Mouse (Mus musculus) midbrain, postnatal 0 days (tissue): ENCODE data around the gene Dzank1. TPM values are rescaled to one million over a fixed set of nuclear protein-coding genes. Genes with fewer than 3 reads are reported as not detected.

Source experiments
- ATAC-seq: fragments of 200-750 bp; cut with Nextera tagmentation; 2 replicates; pipeline ENCODE4 v1.8.0; 2017; ENCODE audit warnings: moderate number of reproducible peaks, mild to moderate bottlenecking, moderate TSS enrichment, moderate library complexity; ENCODE audit not compliant: low FRiP score
- DNase-seq: peaks from one replicate; pipeline ENCODE4 v3.0.0-alpha.2; 2015; ENCODE audit warnings: low spot score
- H3K27ac ChIP-seq: fragments of 300-500 bp; sonication (generic); 2 replicates; pipeline ENCODE4 v1.5.1; 2014; ENCODE audit warnings: low read depth, mild to moderate bottlenecking, low read length, mixed read lengths
- H3K27me3 ChIP-seq: fragments of 300-500 bp; sonication (generic); 2 replicates; pipeline ENCODE4 v1.6.1; 2014; ENCODE audit warnings: low read length, control low read depth, mixed read lengths; ENCODE audit not compliant: insufficient read depth
- H3K36me3 ChIP-seq: fragments of 300-500 bp; sonication (generic); 2 replicates; pipeline ENCODE4 v1.6.1; 2014; ENCODE audit warnings: low read length, control low read depth, mixed read lengths; ENCODE audit not compliant: insufficient read depth
- H3K4me1 ChIP-seq: fragments of 300-500 bp; sonication (generic); 2 replicates; pipeline ENCODE4 v1.6.1; 2014; ENCODE audit warnings: mild to moderate bottlenecking, control low read depth, antibody characterized with exemption, low read length, mixed read lengths; ENCODE audit not compliant: insufficient read depth
- H3K4me2 ChIP-seq: fragments of 300-500 bp; sonication (generic); 2 replicates; pipeline ENCODE4 v1.6.1; 2014; ENCODE audit warnings: low read depth, mild to moderate bottlenecking, low read length, mixed read lengths; ENCODE audit not compliant: poor library complexity, severe bottlenecking
- H3K4me3 ChIP-seq: fragments of 300-500 bp; sonication (generic); 2 replicates; pipeline ENCODE4 v1.5.1; 2014; ENCODE audit warnings: low read depth, mild to moderate bottlenecking, low read length, moderate library complexity
- H3K9ac ChIP-seq: fragments of 300-500 bp; sonication (generic); replicated peaks from 2 replicates; pipeline ENCODE4 v1.6.1; 2014; ENCODE audit warnings: mild to moderate bottlenecking, low read length, moderate library complexity, mixed read lengths; ENCODE audit not compliant: poor library complexity, severe bottlenecking
- H3K9me3 ChIP-seq: fragments of 300-500 bp; sonication (generic); 2 replicates; pipeline ENCODE4 v1.6.1; 2016; ENCODE audit warnings: low read length, control low read depth
- CTCF ChIP-seq: IDR thresholded peaks from 2 replicates; pipeline ENCODE4 v1.5.1; 2016; ENCODE audit warnings: antibody characterized with exemption, mild to moderate bottlenecking
- WGBS: fragments of 180-500 bp; shearing (Covaris S2); extraction: QIAGEN DNeasy Blood & Tissue Kit; methylation state at CpG from one replicate; pipeline ENCODE4 v1.1.7; 2014; 5-methylcytosine and 5-hydroxymethylcytosine counted together
- polyA plus RNA-seq: library from polyadenylated mRNA; unstranded; fragments of >200 nt; fragmentation: Nextera tagmentation; extraction: Ambion mirVana; gene quantifications from 2 replicates; pipeline ENCODE4 v1.2.1, GENCODE M21; 2015
- total RNA-seq: library from RNA; depleted of rRNA; stranded (reverse); fragments of >200 nt; gene quantifications from 2 replicates; pipeline ENCODE4 v1.2.3, GENCODE M21; 2014

Dzank1 gene
- total and polyA plus RNA-seq, 2 experiments from 2014 or later = 22.9 to 31.0 TPM

DNA sequence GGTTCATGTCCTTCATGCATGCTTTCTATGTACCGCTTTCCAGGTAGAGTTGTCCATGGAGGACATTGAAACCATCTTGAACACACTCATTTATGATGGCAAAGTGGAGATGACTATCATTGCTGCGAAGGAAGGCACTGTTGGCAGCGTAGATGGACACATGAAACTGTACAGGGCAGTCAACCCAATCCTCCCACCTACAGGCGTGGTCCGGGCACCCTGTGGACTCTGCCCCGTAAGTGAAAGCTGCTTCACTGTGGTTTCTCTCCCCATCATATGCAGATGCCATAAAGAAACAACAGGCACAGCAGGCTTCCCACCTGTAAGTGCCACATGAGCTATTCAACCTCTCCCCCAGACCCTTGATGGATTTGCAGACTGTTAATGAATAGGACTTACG, 9.9 kb upstream of the Dzank1 start:
- Histone ChIP-seq H3K9ac (no peak overlapping the region), H3K9me3 (no peaks in the 10 kb centered on the region), H3K4me3 (no peak overlapping the region), H3K36me3 (peaks cover 63% of the 10 kb centered on the region), H3K4me1 (no peaks in the 10 kb centered on the region), H3K4me2 (no peak overlapping the region), H3K27ac (no peak overlapping the region), H3K27me3 (no peaks in the 10 kb centered on the region)
- WGBS = 97% methylated on average over 7 of the region's 7 CpGs
- ATAC-seq (no peak), DNase-seq (no peak)
- TF ChIP-seq CTCF = no peak

DNA sequence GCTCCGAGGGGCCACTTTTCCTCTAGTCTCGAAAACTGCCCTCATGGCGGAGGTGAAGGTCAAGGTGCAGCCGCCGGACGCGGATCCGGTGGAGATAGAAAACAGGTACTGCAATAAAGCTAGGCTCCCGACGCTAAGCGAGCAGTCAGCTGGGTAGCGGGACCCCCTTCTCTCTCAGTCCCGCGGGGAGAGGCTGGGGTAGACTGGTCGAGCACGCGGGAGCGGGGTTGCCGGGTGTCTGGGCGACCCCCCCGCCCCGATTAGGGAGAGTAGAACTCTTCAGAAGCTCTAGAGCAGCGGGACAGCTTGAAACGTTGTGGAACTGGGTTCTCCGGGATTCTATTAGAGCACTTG, 584 bp upstream of the Dzank1 start:
- Histone ChIP-seq H3K9me3 (no peaks in the 10 kb centered on the region), H3K36me3 (peaks cover 5% of the 10 kb centered on the region), H3K9ac (peak overlapping the region; percentile 90), H3K27me3 (no peaks in the 10 kb centered on the region), H3K4me1 (peaks cover 10% of the 10 kb centered on the region), H3K27ac (peak overlapping the region; percentile 95), H3K4me3 (peak overlapping the region; percentile 98), H3K4me2 (peak overlapping the region; percentile 82)
- DNase-seq (no peak), ATAC-seq (peak; percentile 45)
- 0% methylated on average over 23 of the region's 25 CpGs for WGBS
- no peak for TF ChIP-seq CTCF

DNA sequence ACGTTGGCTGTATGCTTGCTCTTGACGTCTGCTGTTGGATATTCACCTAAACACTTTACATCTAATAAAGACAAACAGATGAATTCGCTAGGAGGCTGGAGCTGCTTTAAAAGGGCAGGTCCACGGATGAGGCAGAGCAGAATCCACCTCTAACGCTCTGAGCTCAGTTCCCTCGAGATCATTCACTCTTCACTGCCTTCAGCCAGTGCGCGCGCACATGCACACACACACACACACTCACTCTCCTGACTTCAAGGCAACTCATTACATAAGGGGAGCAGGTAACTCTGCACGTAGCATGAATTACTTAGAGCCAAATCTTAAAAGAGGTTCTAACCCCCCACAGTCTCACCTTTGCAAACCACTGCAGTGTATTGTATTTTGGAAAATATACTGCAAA, 1.4 kb downstream of the Dzank1 start:
- Histone ChIP-seq H3K27me3 (no peaks in the 10 kb centered on the region), H3K4me3 (peak overlapping the region; percentile 98), H3K27ac (peak overlapping the region; percentile 95; the same call in 1 of the 2 replicates), H3K4me1 (peaks cover 10% of the 10 kb centered on the region), H3K9ac (peak overlapping the region; percentile 90), H3K9me3 (no peaks in the 10 kb centered on the region), H3K36me3 (peaks cover 6% of the 10 kb centered on the region; the same call in 1 of the 2 replicates), H3K4me2 (peak overlapping the region; percentile 82)
- 42% methylated on average over 10 of the region's 10 CpGs for WGBS
- no peak for TF ChIP-seq CTCF
- no peak; the same call in 1 of the 2 replicates for ATAC-seq
- DNase-seq = peak; percentile 60

DNA sequence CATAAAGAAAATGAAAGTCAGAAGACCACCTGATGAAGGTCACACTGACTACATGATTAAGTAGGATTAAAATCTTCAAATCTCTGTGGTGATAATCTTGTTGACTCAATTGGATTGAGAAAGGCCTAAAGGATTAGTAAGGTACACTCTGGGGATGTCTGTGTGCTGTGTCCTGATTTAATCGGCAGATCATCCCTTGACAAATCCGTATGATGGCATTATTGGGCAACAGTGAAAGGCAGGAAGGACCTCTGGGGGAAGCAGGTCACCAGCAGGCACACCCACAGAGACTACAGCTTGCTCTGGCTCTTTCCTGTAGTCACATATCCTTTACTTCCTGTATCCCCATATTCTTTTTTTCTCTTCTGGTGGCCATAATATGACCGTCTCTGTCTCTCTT, 7.4 kb downstream of the Dzank1 start:
- H3K4me2 ChIP-seq = no peak overlapping the region
- H3K9me3 ChIP-seq = no peaks in the 10 kb centered on the region
- no peak overlapping the region for H3K9ac ChIP-seq
- WGBS = 42% methylated on average over 3 of the region's 3 CpGs
- no peak for TF ChIP-seq CTCF
- no peaks in the 10 kb centered on the region for H3K27me3 ChIP-seq
- no peak for DNase-seq
- H3K4me3 ChIP-seq = no peak overlapping the region
- ATAC-seq = no peak
- H3K27ac ChIP-seq = no peak overlapping the region
- H3K4me1 ChIP-seq = no peaks in the 10 kb centered on the region
- H3K36me3 ChIP-seq = peaks cover 28% of the 10 kb centered on the region

DNA sequence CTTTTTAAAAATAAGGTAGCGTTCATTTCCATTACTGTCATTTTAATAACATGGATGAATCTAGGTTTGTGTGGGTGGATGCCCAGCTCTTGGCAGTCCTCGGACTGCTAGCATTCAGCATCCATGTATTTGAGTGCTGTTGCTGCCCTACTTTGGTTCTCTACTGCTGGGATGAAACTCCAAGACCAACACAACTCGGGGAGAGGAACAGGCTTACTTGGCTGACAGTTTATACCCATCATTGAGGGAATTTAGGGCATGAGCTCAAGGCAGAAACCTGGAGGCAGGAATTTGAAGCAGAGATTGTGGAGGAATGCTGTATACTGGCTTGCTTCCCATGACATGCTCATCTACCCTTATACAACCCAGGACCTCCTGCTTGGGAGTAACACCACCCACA, 12.6 kb downstream of the Dzank1 start:
- Histone ChIP-seq H3K27ac (no peak overlapping the region), H3K4me2 (no peak overlapping the region), H3K9ac (no peak overlapping the region), H3K27me3 (no peaks in the 10 kb centered on the region), H3K4me3 (no peak overlapping the region), H3K4me1 (no peaks in the 10 kb centered on the region), H3K36me3 (peaks cover 36% of the 10 kb centered on the region), H3K9me3 (no peaks in the 10 kb centered on the region)
- no peak for TF ChIP-seq CTCF
- 84% methylated on average over 3 of the region's 3 CpGs for WGBS
- ATAC-seq (no peak), DNase-seq (no peak)

DNA sequence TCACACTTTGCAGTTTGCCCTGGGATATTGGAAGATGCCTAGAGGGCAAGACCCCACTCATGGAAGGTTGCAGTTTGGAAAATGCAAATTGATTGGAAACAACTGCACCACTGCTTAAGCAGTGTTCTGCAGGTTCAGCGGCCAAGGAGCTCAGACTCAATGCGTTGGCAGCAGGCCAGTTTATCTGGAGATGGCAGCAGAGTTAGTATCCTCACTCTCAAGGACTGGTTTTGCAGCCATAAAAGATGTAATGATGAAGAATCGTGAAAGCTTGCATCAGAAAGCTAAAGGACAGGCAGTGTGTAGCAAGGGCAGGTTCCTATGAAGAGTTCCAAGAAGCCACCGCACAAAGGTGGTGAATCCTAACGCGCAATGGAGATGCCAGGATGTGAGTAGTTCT, 25.1 kb downstream of the Dzank1 start:
- H3K4me3 ChIP-seq = no peak overlapping the region
- ATAC-seq = no peak
- H3K9ac ChIP-seq = no peak overlapping the region
- no peaks in the 10 kb centered on the region for H3K4me1 ChIP-seq
- TF ChIP-seq CTCF = no peak
- WGBS = 82% methylated on average over 6 of the region's 6 CpGs
- H3K27ac ChIP-seq = no peak overlapping the region
- DNase-seq = no peak
- H3K36me3 ChIP-seq = peaks cover 56% of the 10 kb centered on the region
- H3K4me2 ChIP-seq = no peak overlapping the region
- H3K9me3 ChIP-seq = no peaks in the 10 kb centered on the region
- H3K27me3 ChIP-seq = no peaks in the 10 kb centered on the region
